Mouse (Mus musculus) T-helper 2 cell (primary cell): ENCODE data around the gene Thbs3.

Experiments
- in situ Hi-C: fragments of 300-600 bp; cut with MboI, MseI; formaldehyde crosslinking; loops from one replicate; pipeline ENCODE4 v1.15.1; 2025; ENCODE audit warnings: high pct_unique_total_duplicates

Thbs3 gene

DNA sequence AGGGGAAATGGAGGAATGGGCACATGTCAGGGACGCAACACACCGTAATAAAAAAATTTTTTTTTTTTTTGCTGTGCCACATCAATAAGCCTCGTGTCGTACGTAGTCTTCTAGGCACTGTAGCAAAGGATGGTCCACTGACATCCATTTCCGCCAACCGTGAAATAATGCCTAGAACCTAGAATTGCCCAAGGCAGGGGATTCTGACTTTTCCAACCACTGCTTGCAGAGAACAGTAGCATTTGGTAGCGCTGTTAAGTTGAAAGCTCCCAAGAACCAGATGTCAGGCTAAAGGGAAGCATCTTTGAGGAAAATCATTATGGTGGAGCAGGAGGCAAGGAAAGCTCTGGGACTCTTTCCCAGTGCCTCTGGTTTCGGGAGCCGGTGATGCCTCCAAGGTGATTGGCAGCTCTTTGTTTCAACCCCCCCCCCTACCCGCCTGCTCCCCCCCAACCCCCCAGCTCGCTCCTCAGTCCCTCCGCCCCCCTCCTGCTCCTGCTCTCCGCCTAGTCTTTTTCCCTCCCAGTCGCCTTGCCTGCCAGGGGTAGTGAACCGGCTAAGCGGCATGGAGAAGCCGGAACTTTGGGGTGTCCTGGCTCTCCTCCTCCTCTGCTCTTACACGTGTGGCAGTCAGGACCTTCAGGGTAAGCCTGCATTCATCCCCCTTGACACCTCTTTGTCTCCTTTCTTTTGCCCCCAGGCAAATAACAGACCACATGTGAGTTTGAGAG is at the start of gene Thbs3:
Gene Thbs3 (plus strand): TSS at position 500 of the 731 bp plus-strand sequence.
- in situ Hi-C loops, result no loop called here

- in situ Hi-C loops, result no loop called here
These were observed 49.6 kb upstream of the Thbs3 start for GRCm38 (mm10) chr3:89165268-89165870.

- in situ Hi-C loops, result no loop called here
These were observed 48.0 kb upstream of the Thbs3 start for GRCm38 (mm10) chr3:89166945-89167344.

- in situ Hi-C loops, result no loop called here
These were observed 40.1 kb upstream of the Thbs3 start for GRCm38 (mm10) chr3:89174844-89175243.

- in situ Hi-C loops, result no loop called here
These were observed 39.4 kb upstream of the Thbs3 start for GRCm38 (mm10) chr3:89175544-89175943.

DNA sequence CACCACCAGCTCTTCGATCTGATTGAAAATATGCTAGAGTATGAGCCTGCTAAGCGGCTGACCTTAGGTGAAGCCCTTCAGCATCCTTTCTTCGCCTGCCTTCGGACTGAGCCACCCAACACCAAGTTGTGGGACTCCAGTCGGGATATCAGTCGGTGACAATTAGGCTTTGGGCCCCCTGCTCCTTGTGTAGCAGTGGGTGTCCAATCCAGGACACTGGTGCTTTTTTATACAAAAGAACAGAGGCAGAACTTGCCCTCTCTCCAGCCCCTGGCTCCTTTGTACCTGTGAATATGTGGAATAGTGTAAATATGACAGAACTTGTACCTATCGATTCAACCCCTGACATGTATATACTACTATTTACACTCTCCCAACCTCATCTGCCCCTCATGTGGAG is 38.6 kb upstream of the Thbs3 start:
- in situ Hi-C loops, result no loop called here

DNA sequence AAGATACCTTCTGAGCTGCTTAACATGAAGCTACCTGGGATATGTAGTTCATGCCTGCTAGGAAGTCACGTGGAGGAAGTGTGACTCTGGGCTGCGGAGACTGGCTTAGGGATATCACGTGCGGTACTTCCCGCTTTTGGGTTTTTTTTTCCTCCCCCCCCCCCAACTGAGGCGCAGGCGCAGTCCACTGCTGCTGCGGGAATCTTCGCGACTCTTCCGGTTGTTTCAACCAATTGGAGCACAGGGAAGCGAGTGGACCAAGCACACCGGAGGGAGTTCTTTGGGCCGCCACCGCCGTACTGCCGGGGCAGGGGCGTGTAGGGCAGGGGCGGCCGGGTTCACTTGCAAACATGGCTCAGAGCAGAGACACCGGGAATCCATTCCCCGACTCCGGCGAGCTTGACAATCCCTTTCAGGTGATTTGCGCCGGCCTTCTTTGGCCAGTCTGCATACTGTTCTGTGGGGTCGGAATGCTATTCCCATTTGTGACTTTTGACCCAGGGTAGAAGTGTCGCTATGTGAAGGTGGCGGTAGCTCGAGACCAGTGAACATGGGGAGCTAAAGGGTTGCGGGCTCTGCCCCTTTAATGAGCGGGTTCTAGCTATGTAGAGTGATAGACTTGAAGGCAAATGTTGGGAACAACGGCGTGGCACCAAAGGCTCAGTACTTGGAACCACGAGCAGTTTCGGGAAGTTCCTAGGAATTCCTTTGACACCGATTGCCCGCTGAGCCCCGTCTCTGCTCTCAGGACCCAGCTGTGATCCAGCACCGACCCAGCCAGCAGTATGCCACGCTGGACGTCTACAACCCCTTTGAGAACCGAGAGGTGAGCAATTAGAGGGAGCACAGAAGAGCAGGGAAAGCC is 37.5 kb upstream of the Thbs3 start, which contains the start of gene Scamp3:
Gene Scamp3 (plus strand): TSS at position 232 of the 865 bp plus-strand sequence.
- in situ Hi-C loops, result no loop called here

- in situ Hi-C loops, result no loop called here
These were observed 36.9 kb upstream of the Thbs3 start for GRCm38 (mm10) chr3:89178107-89178385.

GRCm38 (mm10) chr3:89179056-89179455 is 35.9 kb upstream of the Thbs3 start:
- in situ Hi-C loops, result no loop called here

DNA sequence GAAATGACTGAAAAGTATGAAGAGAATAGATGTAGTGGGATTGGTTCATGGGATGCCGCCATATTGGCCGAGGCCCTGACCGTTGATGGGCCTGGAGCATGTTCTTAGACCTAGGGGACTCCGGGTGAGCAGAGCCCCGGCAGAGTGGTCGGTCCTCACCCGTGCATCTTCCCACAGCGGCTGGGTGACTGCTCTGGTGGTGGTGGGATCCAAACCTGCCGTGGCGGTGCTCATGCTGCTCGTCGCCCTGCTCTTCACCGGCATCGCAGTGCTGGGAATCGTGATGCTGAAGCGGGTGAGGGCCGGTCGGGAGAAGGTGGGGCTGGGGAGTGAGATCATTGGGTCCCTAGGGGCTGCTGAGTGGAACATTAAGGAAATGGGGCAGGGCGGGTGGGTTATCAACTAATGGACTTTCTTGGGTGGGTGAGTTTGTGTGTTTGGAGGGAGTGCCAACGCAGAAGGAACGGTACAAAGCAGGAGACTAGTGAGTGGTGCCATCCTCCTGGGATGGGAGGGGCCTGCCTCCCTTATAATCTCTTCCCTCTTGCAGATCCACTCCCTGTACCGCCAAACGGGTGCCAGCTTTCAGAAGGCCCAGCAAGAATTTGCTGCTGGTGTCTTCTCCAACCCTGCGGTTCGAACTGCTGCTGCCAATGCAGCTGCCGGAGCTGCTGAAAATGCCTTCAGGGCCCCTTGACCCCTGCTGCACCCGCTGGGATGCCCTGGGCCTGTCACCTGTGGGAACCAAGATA is 33.1 kb upstream of the Thbs3 start:
- in situ Hi-C loops, result no loop called here

- in situ Hi-C loops, result no loop called here
These were observed 32.4 kb upstream of the Thbs3 start for GRCm38 (mm10) chr3:89182531-89183057.

GRCm38 (mm10) chr3:89183058-89183958 is 31.7 kb upstream of the Thbs3 start, which contains the start of gene Fam189b:
Fam189b (plus strand) TSS chr3:89183143.
- in situ Hi-C loops, result no loop called here

DNA sequence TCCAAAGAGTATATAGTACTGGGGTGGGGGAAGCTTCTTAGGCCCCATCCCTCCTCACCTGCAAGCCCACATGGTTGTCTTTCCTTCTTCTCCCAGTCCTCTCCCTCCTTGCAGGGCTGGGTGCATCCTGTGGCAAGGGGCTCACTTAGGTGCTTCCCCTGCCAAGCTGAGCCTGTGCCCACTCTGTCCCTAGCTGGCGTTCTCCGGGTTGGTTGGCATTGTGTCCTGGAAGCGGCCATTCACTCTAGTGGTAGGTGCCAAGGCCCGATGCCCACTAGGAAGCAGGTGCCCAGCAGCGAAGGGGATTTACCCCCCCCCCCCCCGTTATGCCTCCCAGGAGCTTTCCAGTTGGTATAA is 31.0 kb upstream of the Thbs3 start:
- in situ Hi-C loops, result no loop called here

DNA sequence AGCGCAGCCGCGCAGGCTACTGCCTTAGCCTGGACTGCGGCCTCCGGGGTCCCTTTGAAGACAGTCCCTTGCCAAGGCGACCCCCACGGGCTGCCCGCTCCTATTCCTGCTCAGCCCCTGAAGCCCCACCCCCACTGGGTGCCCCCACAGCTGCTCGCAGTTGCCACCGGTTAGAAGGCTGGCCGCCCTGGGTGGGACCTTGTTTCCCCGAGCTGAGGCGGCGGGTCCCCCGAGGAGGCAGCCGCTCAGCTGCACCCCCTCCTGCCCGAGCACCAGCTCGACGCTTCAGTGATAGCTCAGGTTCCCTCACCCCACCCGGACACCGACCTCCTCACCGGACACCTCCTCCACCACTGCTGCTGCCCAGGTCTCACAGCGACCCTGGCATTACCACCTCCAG is 27.8 kb upstream of the Thbs3 start:
- in situ Hi-C loops, result no loop called here

GRCm38 (mm10) chr3:89187690-89188477 is 27.1 kb upstream of the Thbs3 start:
- in situ Hi-C loops, result no loop called here

GRCm38 (mm10) chr3:89188478-89188875 is 26.5 kb upstream of the Thbs3 start:
- in situ Hi-C loops, result no loop called here

DNA sequence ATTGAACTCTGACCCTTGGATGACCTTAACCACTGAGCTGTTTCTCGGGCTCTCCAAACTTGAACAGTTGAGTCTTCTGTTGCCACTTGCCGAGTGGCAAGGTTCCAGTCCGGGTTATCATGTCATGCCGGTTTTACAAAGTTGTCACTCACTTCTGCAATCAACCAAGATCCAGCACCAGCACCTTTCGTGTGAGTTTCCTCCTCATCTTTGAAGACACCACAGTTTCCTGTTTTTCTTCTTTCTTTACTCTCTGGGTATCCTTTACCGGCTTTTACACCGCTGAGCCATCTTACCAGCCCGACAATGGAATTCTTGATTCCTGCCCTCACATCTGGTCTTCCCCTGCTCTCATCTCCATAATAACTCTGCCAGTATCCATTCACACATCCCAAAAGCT is 24.5 kb upstream of the Thbs3 start:
- in situ Hi-C loops, result no loop called here

DNA sequence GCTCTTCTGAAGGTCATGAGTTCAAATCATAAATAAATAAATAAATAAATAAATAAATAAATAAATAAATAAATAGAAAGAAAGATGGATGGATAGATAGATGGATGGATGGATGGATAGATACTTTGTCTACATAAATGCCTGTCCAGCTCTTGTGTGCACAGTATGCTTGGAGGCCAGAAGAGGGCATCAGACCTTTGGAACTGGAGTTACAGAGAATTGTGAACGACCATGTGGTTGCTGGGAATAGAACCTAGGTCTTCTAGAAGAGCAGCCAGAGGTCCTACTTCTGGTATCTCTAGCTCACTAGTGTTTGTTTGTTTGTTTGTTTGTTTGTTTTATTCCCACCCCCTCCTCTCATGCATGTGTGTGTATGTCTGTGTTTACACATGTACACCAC is 21.6 kb upstream of the Thbs3 start:
- in situ Hi-C loops, result no loop called here

- in situ Hi-C loops, result no loop called here
These were observed 21.1 kb upstream of the Thbs3 start for GRCm38 (mm10) chr3:89193853-89194252.
